Mouse (Mus musculus): ENCODE measurements around the gene Prpf4.

Gene Prpf4

DNA sequence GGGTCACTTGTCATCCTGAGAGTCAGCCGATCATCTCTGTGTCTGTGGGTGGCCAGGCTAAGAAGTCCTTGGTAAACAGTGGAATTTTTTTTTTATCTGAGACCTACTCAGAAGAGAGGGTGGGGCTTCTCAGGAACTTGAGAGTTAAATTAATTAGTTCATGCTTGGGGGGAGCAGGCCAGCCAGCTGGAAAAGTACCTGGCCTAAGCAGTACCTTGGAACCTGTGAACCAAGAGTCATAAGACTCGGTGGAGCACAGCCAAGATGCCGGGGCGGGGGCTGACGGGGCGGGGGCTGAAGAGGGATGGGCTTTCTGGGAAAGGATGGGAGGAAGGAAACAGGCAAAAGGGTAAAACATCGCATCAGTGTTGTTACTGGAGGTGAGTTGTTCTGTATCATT is 29.3 kb downstream of the Prpf4 start:
- DNase-seq = peak; percentile 90

DNA sequence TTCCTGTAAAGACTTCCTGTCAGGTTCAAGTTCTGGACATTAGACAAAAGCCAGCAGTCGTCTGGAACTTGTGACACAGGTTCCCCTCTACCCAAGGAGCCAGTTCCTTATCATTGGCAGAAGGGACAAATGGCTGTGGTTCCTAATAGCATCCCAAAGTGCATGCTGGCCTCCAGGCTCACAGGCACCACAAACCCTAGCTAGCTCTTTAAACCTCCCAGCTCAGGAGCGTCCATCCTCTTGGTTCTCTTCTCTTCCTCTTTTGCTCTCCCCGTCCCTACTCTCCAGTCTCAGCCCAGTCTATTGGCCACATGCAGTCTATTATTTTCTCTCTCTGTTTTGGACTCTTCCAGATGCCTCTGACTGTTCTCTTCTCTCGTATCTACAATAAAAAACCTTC is 31.2 kb downstream of the Prpf4 start:
- no peak for DNase-seq

DNA sequence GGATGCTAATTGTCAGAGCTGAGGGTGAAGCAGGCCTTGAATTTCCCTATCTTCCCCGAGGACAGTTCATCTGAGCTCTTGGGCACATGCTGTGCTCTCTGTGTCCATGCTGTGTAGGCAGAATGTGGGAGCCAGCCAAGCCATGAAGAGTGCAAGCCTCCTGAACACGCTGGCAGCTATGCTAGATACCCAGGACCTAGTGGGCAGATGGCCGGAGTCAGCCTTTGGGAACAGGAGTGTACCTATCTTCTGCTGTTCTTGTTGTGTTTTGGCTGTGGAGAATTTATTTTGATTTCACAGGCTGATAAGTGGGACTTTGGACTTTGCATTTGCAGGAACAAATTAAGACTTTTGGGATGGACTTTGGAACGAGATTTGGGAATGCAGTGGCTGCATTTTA is 31.9 kb downstream of the Prpf4 start:
- peak; percentile 90 for DNase-seq

DNA sequence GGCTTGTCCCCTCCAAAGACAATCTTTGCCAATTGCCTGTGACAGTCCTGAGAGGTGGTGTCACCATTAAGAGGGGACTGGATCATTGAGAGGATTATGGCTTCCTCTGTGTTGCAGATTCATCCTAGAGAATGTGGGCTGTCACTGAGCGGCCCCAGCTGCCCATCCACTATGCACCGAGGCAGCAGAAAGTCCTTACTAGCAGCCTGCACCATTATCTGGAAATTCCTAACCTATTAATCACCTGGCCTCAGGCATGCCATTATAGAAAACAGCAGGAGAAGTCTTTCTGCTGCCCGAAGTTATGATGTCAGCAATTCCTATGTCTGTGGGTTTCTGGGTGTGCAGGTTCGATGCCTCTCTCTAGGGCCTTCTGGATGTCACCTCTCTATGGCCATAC is 32.4 kb downstream of the Prpf4 start:
- no peak for DNase-seq

DNA sequence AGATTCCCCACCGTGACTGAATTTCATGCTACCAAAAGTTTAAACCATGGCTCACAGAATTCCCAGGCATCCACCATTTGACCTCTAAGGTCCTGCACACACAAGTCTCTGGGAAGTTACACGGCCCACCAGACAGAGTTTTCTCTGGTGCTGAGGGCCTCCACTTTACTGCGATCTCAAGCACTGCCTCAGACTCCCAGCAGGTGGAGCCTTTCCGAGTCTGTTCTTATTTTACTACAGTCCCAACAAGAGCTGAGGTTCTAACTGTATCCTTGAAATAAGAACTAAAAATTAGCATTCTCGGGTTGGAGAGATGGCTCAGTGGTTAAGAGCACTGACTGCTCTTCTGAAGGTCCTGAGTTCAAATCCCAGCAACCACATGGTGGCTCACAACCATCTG is 46.4 kb downstream of the Prpf4 start:
- peak; percentile 58 for DNase-seq

DNA sequence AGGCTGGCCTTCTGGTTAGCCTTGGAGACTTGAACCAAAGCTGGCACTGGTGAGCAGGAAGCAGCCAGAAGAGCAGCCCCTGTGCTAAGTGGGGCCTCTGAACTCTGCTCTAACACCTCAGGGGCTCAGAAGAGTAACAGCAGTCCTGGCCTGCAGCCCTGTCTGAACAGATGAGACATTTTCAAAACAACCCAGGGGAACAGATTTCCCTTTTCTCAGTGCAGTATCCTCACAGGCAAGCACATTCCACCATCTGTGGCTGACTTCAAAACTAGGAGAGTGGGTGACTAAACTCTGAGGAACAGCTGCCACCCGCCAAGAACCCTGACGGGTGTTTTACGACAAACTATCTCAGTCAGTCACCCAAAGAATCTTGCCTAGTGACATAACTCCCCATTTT is 50.5 kb downstream of the Prpf4 start:
- no peak for DNase-seq

DNA sequence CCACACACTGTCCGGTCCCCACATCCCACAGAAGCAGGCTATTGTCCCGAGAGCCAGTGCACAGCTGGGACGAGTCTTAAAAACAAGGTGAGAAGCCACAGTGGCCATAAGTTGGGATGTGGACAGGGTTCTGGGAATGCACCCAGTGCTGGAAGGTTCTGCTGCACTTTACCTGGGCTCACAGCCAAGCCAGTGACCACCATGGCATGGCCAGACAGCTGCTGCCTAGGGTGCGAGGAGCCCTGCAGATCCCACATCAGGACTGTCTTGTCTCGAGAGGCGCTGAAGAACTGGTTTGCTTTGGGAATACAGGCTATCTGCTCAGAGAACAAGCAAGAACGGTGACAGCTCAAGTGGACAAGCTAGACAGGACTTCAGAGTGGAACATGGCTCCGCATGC is 51.8 kb downstream of the Prpf4 start:
- no peak for DNase-seq

DNA sequence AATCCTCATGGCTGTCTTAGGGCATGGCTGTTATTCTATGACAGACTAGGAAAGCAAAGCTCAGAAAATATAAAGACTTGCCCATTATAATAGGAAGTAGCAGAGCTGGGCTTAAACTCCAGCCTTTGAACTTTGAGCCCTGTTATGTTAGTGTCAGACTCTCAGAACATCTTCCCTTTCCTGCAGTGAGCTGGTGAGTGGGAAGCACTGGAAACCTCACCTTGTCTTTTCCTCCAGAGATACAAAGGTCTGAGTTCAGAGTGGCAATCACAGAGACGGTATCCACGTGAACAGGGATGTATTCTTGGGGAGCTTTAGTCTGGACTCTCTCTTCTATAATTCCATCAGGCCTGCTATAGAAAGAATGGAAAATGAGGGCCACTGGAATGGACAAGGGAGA is 54.5 kb downstream of the Prpf4 start:
- DNase-seq = peak; percentile 73

DNA sequence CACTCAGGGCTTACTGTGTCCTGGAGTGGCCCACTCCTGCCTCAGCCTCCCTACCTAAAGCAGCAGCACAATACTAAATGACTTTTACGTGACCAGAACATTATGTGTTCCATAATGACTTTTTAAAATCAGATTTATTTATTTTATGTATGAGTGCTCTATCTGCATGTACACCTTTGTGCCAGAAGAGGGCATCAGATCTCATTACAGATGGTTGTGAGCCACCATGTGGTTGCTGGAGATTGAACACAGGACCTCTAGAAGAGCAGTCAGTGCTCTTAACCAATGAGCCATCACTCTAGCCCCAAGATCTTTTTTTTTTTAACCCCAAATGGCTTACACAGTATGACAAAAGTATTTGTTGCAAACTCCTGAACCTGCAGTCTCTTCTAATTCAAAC is 59.6 kb downstream of the Prpf4 start:
- no peak for DNase-seq

DNA sequence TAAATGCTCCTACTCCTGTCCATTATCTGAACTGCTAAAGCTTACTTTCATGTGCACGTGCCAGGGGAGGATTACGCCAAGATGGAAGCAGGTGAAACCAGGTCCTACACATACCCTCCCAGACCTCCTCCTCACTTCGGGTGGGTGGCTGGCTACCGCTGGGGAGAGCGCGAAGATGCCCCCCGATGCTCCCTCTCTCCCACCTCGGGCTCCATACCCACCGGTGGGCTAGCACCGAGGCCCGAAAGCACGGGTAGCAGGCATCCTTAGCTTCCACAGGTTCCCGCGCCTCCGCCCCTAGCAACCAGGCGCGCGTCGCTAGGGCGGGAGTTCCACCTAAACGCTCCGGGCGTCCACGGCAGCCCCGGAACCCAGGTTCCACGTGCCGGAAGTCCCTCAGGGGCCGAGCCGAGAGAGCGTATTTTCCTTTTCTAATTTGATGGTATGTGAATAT is 62.0 kb downstream of the Prpf4 start, which contains the start of gene Wdr31:
Gene Wdr31, minus strand, starts transcription at position 299 of the 454 bp plus-strand sequence.
- DNase-seq = peak; percentile 81

DNA sequence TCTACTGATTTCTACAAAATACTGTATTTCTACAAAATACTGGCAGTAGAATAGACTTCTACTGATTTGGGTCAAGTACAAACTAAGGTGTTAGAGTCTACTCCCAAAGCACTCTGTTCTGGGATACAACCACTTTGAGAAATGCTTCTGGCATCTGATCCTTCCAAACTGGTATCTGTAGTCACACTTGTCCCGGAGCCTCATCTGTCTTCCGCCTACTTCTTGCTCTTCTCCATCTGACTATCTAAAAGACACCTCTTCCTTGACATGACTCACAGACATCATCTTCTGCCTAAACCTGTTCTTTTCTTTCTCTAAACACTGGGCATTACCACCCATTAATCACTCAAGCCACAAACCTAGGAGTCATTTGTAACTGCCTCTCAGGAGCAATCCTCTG is 63.5 kb downstream of the Prpf4 start:
- DNase-seq = no peak

DNA sequence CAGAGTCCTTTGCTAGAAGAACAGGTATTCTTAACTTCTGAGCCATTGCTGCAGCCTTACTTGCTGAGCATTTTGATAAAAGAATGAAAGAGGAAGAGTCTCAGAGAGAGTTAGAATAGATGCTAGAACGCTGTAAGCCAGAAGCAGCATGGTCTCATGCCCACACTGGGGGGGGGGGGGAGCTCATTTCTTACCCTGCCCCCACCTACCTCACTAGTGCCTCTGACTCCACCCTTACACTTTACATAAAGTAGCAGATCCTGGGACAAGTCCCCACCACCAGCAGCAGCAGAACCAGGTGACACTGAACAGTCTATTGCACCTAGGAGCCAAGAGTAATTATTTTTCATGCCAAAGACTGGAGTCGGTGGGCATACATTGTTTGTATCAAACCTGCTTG is 66.5 kb downstream of the Prpf4 start:
- no peak for DNase-seq

DNA sequence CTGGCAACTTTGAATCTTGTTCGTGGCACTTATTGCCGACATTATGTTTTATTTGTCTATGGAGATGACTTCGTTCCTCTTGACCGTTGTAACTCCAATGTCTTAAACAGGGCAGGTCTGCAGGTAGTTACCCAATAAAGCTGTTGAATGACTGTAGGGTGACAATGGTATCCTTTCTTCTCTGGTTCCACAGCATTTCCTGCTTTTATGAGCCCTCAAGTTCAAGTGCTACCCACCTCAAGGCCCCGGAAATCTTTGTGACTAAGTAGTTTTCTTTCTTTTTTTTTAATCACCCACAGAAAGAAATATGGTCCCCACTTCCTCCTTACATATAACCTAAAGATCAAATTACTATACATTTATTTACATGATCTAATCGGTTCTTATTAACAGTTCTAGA is 67.2 kb downstream of the Prpf4 start:
- no peak for DNase-seq

Measured in kidney, adult 9 months (tissue).